Mouse (Mus musculus): ENCODE measurements around the gene Stx11. TPM values are rescaled to one million over a fixed set of nuclear protein-coding genes. Genes with fewer than 3 reads are reported as not detected.

Stx11 gene
- total and polyA plus RNA-seq, 3 experiments: 1.9 to 2.9 TPM; not detected in 1

DNA sequence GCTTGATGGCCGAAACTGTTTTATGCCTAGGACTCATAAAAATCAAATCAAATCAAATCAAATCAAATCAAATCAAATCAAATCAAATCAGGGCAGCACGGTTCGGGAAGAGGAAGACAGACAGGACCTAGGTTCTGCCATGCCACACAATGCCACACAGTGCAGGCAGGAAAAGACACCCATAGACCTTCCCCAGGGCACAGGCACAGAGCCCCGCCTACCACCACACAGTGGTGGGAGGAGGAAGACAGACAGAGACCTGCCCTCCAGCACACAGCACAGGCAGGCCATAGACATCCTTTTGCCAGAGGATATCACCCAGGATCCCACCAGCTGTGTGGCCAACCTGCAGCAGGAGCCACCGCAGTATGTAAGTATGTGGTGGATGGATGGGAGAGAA is 27.9 kb upstream of the Stx11 start:
- TF ChIP-seq ETS1 (IDR thresholded peaks at IDR 0.05; ENCODE audit: low read depth, low read length) (no peak), NELFE (IDR thresholded peaks at IDR 0.05; ENCODE audit: low read depth, low read length) (no peak), KAT2A (conservative IDR thresholded peaks at IDR 0.05; ENCODE audit: low read depth, low read length) (no peak), TAL1 (IDR thresholded peaks at IDR 0.05; ENCODE audit: low read length) (no peak), MEF2A (IDR thresholded peaks at IDR 0.05; ENCODE audit: extremely low read depth, insufficient replicate concordance, low read depth, low read length, poor library complexity, severe bottlenecking) (no peak), MAX (IDR thresholded peaks at IDR 0.05; ENCODE audit: low read length) (no peak)
- Histone ChIP-seq H3K4me3 (ENCODE audit: control insufficient read depth in 1 of 2, insufficient read depth in 1 of 2, low read depth in 2 of 2, low read length in 2 of 2) (no peak overlapping the region), H3K36me3 (ENCODE audit: control insufficient read depth in 1 of 2, insufficient read depth in 2 of 2, low read length in 2 of 2) (peaks cover 0 to 6% of the 10 kb centered on the region in 2 experiments; a peak in 2 of 4 replicates), H3K27ac (ENCODE audit: control insufficient read depth, low read depth, low read length) (no peak overlapping the region), H3K9me3 (replicated peaks; ENCODE audit: insufficient read depth, low read length) (no peaks in the 10 kb centered on the region), H3K79me2 (ENCODE audit: control insufficient read depth, insufficient read depth, low read length, poor library complexity) (no peaks in the 10 kb centered on the region), H3K4me1 (ENCODE audit: control insufficient read depth in 1 of 2, insufficient read depth in 2 of 2, low read length in 2 of 2) (peaks cover 7 to 12% of the 10 kb centered on the region in 2 experiments), H3K27me3 (ENCODE audit: control insufficient read depth in 1 of 2, insufficient read depth in 2 of 2, low read length in 2 of 2) (no peaks in the 10 kb centered on the region), H3K9ac (ENCODE audit: control insufficient read depth, low read depth, low read length, poor library complexity, severe bottlenecking) (no peak overlapping the region)
- DNase-seq (ENCODE audit: low read depth, low spot score): no peak

DNA sequence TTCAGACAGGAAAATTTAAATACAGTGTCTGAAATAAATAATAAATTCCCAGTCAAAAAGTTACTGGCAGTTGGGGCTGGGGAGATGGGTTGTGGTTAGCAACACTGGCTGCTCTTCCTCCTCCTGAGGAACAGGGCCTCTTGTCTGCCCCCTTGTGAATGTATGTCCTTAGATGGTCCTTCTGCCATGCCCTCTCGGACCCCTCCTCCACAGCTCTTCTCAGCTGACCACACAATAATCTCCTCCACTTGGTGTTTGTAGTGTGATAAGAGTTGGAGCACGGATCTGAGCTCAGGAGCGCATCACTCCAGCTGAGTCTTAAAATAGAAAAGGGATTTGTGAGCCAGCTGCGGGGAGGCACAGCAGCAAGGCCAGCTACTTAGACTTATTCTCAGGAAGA is 22.8 kb upstream of the Stx11 start:
- Histone ChIP-seq H3K79me2 (ENCODE audit: control insufficient read depth, insufficient read depth, low read length, poor library complexity) (no peaks in the 10 kb centered on the region), H3K27ac (ENCODE audit: control insufficient read depth, low read depth, low read length) (peak overlapping the region; percentile 96), H3K9me3 (replicated peaks; ENCODE audit: insufficient read depth, low read length) (no peaks in the 10 kb centered on the region), H3K4me1 (ENCODE audit: control insufficient read depth in 1 of 2, insufficient read depth in 2 of 2, low read length in 2 of 2) (peaks cover 22 to 26% of the 10 kb centered on the region in 2 experiments), H3K9ac (ENCODE audit: control insufficient read depth, low read depth, low read length, poor library complexity, severe bottlenecking) (peak overlapping the region; percentile 48), H3K4me3 (ENCODE audit: control insufficient read depth in 1 of 2, insufficient read depth in 1 of 2, low read depth in 2 of 2, low read length in 2 of 2) (peak overlapping the region; percentile 19 to 42), H3K27me3 (ENCODE audit: control insufficient read depth in 1 of 2, insufficient read depth in 2 of 2, low read length in 2 of 2) (no peaks in the 10 kb centered on the region), H3K36me3 (ENCODE audit: control insufficient read depth in 1 of 2, insufficient read depth in 2 of 2, low read length in 2 of 2) (peaks cover 0 to 19% of the 10 kb centered on the region in 2 experiments; a peak in 2 of 4 replicates)
- peak; percentile 74 for DNase-seq (ENCODE audit: low read depth, low spot score)
- TF ChIP-seq MEF2A (IDR thresholded peaks at IDR 0.05; ENCODE audit: extremely low read depth, insufficient replicate concordance, low read depth, low read length, poor library complexity, severe bottlenecking): peak; percentile 87; the same call in 1 of the 2 replicates
- TF ChIP-seq SIN3A (IDR thresholded peaks at IDR 0.05; ENCODE audit: low read length): peak; percentile 17; the same call in 1 of the 2 replicates
- TF ChIP-seq SMC3 (IDR thresholded peaks at IDR 0.05; ENCODE audit: low read depth, low read length): no peak
- TF ChIP-seq TCF12 (IDR thresholded peaks at IDR 0.05; ENCODE audit: low read depth, low read length): peak; percentile 86
- TF ChIP-seq POLR2AphosphoS5 (IDR thresholded peaks at IDR 0.05; ENCODE audit: borderline replicate concordance, low read depth, low read length): no peak
- TF ChIP-seq EP300 (IDR thresholded peaks at IDR 0.05; ENCODE audit: low read depth in 1 of 2, low read length in 2 of 2): peak in 1 of 2 experiments; percentile 61; a peak in 2 of 4 replicates
- peak; percentile 42; the same call in 1 of the 2 replicates for TF ChIP-seq GATA1 (IDR thresholded peaks at IDR 0.05; ENCODE audit: low read depth, low read length)
- peak; percentile 89 for TF ChIP-seq ETS1 (IDR thresholded peaks at IDR 0.05; ENCODE audit: low read depth, low read length)

- Histone ChIP-seq H3K9ac (ENCODE audit: control insufficient read depth, low read depth, low read length, poor library complexity, severe bottlenecking) (peak overlapping the region; percentile 48), H3K79me2 (ENCODE audit: control insufficient read depth, insufficient read depth, low read length, poor library complexity) (no peaks in the 10 kb centered on the region), H3K9me3 (replicated peaks; ENCODE audit: insufficient read depth, low read length) (no peaks in the 10 kb centered on the region), H3K27me3 (ENCODE audit: control insufficient read depth in 1 of 2, insufficient read depth in 2 of 2, low read length in 2 of 2) (no peaks in the 10 kb centered on the region), H3K4me1 (ENCODE audit: control insufficient read depth in 1 of 2, insufficient read depth in 2 of 2, low read length in 2 of 2) (peaks cover 22 to 26% of the 10 kb centered on the region in 2 experiments), H3K4me3 (ENCODE audit: control insufficient read depth in 1 of 2, insufficient read depth in 1 of 2, low read depth in 2 of 2, low read length in 2 of 2) (peak overlapping the region in 1 of 2 experiments; percentile 19; a peak in 2 of 4 replicates), H3K27ac (ENCODE audit: control insufficient read depth, low read depth, low read length) (peak overlapping the region; percentile 96), H3K36me3 (ENCODE audit: control insufficient read depth in 1 of 2, insufficient read depth in 2 of 2, low read length in 2 of 2) (peaks cover 0 to 19% of the 10 kb centered on the region in 2 experiments; a peak in 2 of 4 replicates)
- peak; percentile 84 for DNase-seq (ENCODE audit: low read depth, low spot score)
- no peak for TF ChIP-seq ZC3H11A (IDR thresholded peaks at IDR 0.05; ENCODE audit: low read depth, low read length)
- TF ChIP-seq MEF2A (IDR thresholded peaks at IDR 0.05; ENCODE audit: extremely low read depth, insufficient replicate concordance, low read depth, low read length, poor library complexity, severe bottlenecking): peak; percentile 93; the same call in 1 of the 2 replicates
- TF ChIP-seq E2F4 (IDR thresholded peaks at IDR 0.05; ENCODE audit: borderline replicate concordance, low read depth, low read length): no peak
- peak; percentile 67; the same call in 1 of the 2 replicates for TF ChIP-seq SIN3A (IDR thresholded peaks at IDR 0.05; ENCODE audit: low read length)
- TF ChIP-seq GABPA (IDR thresholded peaks at IDR 0.05; ENCODE audit: low read depth, low read length): no peak
- TF ChIP-seq USF1 (IDR thresholded peaks at IDR 0.05; ENCODE audit: low read depth, low read length): no peak
- no peak for TF ChIP-seq CHD2 (IDR thresholded peaks at IDR 0.05; ENCODE audit: low read length)
- TF ChIP-seq UBTF (IDR thresholded peaks at IDR 0.05; ENCODE audit: borderline replicate concordance, insufficient read depth, low read depth, low read length): no peak
- peak; percentile 68 for TF ChIP-seq ZNF384 (IDR thresholded peaks at IDR 0.05; ENCODE audit: low read depth, low read length)
- no peak for TF ChIP-seq ELF1 (IDR thresholded peaks at IDR 0.05; ENCODE audit: low read depth, low read length)
- TF ChIP-seq TAL1 (IDR thresholded peaks at IDR 0.05; ENCODE audit: low read length): peak; percentile 81
- TF ChIP-seq POLR2A (IDR thresholded peaks at IDR 0.05; ENCODE audit: control insufficient read depth in 1 of 2, insufficient read depth in 1 of 2, low read depth in 1 of 2, low read length in 2 of 2, poor library complexity in 1 of 2): no peak
- TF ChIP-seq NRF1 (IDR thresholded peaks at IDR 0.05; ENCODE audit: insufficient read depth, low read depth, low read length, poor library complexity, severe bottlenecking): no peak
- TF ChIP-seq CTCF (IDR thresholded peaks at IDR 0.05 in 2 of 3, conservative IDR thresholded peaks at IDR 0.05 in 1 of 3; ENCODE audit: control insufficient read depth in 1 of 3, insufficient read depth in 1 of 3, low read depth in 2 of 3, low read length in 3 of 3, poor library complexity in 1 of 3, severe bottlenecking in 1 of 3): no peak
- TF ChIP-seq MAZ (IDR thresholded peaks at IDR 0.05; ENCODE audit: low read depth, low read length): no peak
- peak; percentile 82 for TF ChIP-seq GATA1 (IDR thresholded peaks at IDR 0.05; ENCODE audit: low read depth, low read length)
Measured at GRCm38 (mm10) chr10:12986485-12986884, 22.4 kb upstream of the Stx11 start.

Data from MEL (cell line).